Mouse (Mus musculus): ENCODE results near the gene Syngap1.

Gene Syngap1

GRCm38 (mm10) chr17:26936921-26937695 is 3.9 kb upstream of the Syngap1 start:
- no peak for DNase-seq

- DNase-seq = no peak
Measured at GRCm38 (mm10) chr17:26937883-26938695, 3.0 kb upstream of the Syngap1 start.

- peak; percentile 33 for DNase-seq
Measured at GRCm38 (mm10) chr17:26938731-26939130, 2.3 kb upstream of the Syngap1 start.

- peak; percentile 100 for DNase-seq
Measured at GRCm38 (mm10) chr17:26939178-26939972, 1.7 kb upstream of the Syngap1 start, which contains the start of gene Cuta. TSS of gene Cuta (minus strand) at chr17:26939569.

GRCm38 (mm10) chr17:26939973-26940300 is 1.1 kb upstream of the Syngap1 start:
- no peak for DNase-seq

- DNase-seq = no peak
Measured at GRCm38 (mm10) chr17:26941841-26942570, 953 bp downstream of the Syngap1 start.

- no peak for DNase-seq
Measured at GRCm38 (mm10) chr17:26945824-26946495, 4.9 kb downstream of the Syngap1 start.

GRCm38 (mm10) chr17:26946567-26946966 is 5.5 kb downstream of the Syngap1 start:
- peak; percentile 72 for DNase-seq

- no peak for DNase-seq
Measured at GRCm38 (mm10) chr17:26947231-26948100, 6.4 kb downstream of the Syngap1 start.

GRCm38 (mm10) chr17:26948316-26949050 is 7.4 kb downstream of the Syngap1 start:
- peak; percentile 64 for DNase-seq

GRCm38 (mm10) chr17:26949051-26949577 is 8.1 kb downstream of the Syngap1 start:
- DNase-seq = no peak

GRCm38 (mm10) chr17:26949866-26950265 is 8.8 kb downstream of the Syngap1 start:
- no peak for DNase-seq

- no peak for DNase-seq
Measured at GRCm38 (mm10) chr17:26950560-26951288, 9.7 kb downstream of the Syngap1 start.

- peak; percentile 83 for DNase-seq
Measured at GRCm38 (mm10) chr17:26951406-26951805, 10.4 kb downstream of the Syngap1 start.

GRCm38 (mm10) chr17:26951952-26952877 is 11.2 kb downstream of the Syngap1 start:
- DNase-seq = no peak

- DNase-seq = no peak
Measured at GRCm38 (mm10) chr17:26953201-26953600, 12.1 kb downstream of the Syngap1 start.

GRCm38 (mm10) chr17:26953726-26954125 is 12.7 kb downstream of the Syngap1 start:
- DNase-seq = no peak

- DNase-seq = no peak
Measured at GRCm38 (mm10) chr17:26956309-26956708, 15.3 kb downstream of the Syngap1 start.

Measured in liver (tissue).